Mouse (Mus musculus): ENCODE measurements around the gene Cgrrf1.
"Not testable (repeated sequence)": the region's sequence is repeated elsewhere in the genome, so short reads cannot be mapped to it uniquely, and the experiment has no call there.

Gene Cgrrf1

DNA sequence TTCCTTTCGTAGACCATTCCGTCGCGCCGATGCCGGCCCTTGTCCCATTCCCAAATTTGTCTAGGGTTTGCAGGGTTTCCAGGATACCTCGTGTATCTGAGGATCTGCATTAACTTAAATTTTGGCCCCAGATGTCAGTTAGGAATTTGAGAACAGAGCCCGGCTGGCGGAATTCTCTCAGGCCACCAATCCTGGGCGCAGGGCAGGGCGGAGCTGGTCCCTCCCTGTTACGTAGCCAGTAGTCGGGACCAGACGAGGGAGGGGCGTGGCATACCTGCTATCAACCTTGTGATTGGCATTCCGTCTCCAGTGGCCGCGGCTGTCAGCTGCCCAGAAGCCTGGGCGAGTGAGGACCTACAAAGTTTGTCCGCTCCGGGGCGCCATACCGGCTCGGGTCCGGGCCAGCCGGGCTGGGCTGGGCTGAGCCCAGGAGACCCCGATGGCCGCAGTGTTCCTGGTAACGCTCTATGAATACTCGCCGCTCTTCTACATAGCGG, at the start of gene Cgrrf1:
TSS of gene Cgrrf1 (plus strand) at position 289 of the 497 bp plus-strand sequence.
- DNase-seq (ENCODE audit: low spot score in 2 of 2), result peak; percentile 83 to 89

DNA sequence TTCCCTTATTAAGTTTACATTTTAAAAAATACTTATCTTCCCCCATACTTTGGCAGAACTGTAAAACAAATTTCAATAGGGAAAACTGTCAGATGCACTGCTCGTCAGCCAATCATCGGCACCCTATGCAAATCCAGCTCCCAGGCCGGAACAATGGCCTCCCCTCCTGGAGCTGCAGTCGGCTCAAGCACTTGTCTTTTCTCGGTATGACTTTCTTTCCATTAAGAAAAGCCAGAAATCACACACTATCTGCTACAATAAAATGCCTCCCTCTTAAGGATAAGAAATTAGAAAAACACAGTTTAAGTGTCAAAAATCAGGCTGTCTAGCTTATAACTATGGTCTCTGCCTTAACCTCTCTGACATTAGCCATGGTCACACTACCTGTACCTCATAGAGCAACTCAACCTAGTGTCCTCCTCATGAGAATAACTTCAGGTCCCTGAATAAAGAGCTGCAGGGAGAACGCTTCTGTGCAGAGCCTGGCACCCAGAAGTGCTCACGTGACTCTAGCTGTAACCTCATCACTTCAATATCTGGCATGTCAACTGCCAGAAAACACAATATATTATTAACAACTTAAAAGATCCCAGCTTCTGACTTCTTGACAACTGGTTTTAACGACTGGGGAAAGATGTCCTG, 49.6 kb upstream of the Cgrrf1 start:
- no peak for DNase-seq (ENCODE audit: low spot score in 2 of 2)

DNA sequence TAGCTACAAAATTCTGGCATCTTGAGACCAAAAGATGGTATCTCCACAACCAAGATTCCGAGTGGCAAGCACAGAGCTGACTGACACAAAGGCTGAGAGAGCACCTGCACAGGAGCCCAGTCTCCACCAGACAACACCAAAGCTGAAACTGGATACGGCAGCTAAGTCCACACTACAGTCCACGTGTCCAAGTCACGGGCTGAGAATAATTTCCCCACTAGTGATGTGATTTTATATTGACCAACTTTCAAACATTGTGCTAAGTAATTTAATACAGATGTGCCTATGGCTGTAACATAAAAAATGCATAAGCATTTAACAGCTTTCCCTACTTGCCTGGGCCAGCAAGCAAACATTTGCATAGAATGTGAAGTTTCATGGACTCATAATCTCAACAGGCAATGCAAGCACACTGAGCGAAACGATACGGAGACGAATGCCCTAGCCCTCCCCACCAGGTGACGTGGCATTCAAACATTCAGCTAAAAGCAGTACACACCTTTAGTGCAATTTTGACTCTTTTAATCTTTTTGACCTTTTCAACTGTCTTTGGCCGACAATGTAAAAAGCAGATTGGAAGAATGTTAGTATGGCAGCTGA, 48.5 kb upstream of the Cgrrf1 start:
- no peak for DNase-seq (ENCODE audit: low spot score in 2 of 2)

DNA sequence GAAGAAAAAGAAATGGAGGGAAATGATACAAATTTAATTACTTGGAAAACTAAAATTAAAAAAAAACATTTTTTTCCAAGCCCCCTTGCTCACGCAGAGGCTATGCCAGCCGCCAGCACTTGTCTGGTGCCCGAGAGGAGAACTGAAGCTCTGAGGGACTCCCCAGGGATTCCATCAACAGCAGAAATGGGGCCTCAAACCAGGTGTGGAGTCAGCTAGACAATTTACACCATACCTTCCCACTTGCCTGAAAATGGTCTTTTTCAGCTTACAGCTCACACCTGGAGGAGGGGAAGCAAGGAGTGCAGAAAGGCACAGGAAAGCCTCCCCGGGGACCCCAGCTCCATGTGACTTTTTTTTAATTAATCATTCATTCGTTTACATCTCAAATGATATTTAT, 46.7 kb upstream of the Cgrrf1 start:
- DNase-seq (ENCODE audit: low spot score in 2 of 2), result no peak

DNA sequence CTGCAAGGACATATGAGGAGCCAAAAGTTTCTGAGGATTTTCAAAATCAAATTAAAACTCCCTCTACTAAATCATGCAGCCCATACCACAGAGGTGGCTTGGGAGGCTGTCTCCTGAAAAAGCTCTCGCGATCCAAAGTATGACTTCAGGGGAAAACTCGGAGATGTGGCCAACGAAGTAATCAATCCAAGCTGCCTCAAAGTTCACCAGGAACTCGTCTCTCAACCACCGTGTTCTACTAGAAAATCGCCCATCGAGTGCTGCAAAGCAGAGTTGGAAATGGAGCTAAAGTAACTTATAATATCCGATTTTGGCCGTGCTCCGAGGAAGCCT, 44.5 kb upstream of the Cgrrf1 start:
- no peak for DNase-seq (ENCODE audit: low spot score in 2 of 2)

DNA sequence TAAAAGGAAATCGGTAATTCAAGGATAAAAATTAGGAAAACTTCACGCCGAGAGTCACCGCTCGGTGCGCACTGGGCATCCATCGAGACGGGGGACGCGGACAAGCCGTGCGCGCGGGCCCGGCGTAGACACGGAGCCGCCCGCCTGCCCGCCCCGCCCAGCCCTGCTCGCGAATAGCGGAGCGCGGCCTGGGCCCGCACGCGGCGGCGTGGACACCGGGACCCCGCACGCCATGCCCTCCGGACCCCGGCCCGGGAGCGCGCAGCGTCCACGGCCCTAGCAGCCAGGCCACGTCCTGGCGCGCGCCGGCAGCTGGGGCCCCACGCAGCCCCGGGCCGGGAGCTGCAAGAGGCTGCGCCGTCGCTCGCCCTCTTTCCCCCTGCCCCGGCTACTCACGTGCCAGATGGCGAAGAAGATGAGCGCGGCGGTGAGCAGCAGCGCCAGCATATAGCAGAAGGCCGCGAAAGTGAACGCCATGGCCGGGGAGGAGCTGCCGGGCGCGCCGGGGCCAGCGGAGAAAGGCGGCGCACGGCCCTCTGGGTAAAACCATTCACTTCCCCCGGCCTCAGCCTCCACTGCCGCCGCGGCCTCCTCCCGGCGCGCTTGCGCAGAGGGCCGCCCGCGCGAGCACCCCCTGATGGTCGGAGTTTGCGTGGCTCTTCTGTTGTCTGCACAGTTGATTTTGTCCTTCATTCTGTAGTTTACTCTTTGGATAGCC, 44.0 kb upstream of the Cgrrf1 start, which contains the start of gene Cnih1:
TSS of gene Cnih1 (minus strand) at position 625 of the 718 bp plus-strand sequence.
- peak; percentile 82 to 84 for DNase-seq (ENCODE audit: low spot score in 2 of 2)

DNA sequence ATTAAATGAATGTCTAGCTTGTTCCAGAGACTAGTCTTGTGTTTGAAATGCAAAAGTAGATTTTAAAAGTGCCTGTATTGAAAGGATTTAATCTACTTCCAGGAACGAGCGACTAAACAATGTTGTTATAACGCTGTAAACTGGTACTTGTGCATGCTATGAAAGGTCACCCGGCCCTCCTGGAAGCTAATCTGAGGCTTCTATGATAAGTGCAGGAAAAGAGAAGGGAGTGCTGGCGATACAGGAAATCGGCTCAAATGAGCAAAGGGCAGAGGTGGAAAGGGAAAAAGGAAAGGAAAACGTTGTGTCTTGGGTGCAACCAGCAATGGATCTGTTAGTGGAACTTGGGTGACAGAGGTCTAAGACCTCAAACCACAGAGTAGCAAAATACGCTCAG, 43.4 kb upstream of the Cgrrf1 start:
- no peak for DNase-seq (ENCODE audit: low spot score in 2 of 2)

DNA sequence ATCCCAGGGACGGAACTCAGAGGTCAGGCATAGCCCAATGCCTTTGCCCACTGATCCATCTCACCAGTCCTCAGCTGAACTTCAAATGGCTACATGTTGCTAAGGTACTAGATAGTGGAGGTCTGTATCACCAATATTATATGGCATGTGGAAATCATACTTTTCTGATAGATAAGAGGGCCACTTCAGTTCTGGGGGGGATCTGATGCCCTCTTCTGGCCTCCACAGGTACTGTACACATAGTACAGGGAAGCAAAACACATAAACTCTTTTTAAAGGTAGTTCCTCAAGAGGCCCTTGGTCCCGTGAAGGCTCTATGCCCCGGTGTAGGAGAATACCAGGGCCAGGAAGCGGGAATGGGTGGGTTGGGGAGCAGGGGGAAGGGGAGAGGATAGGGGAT, 41.6 kb upstream of the Cgrrf1 start:
- no peak for DNase-seq (ENCODE audit: low spot score in 2 of 2)

DNA sequence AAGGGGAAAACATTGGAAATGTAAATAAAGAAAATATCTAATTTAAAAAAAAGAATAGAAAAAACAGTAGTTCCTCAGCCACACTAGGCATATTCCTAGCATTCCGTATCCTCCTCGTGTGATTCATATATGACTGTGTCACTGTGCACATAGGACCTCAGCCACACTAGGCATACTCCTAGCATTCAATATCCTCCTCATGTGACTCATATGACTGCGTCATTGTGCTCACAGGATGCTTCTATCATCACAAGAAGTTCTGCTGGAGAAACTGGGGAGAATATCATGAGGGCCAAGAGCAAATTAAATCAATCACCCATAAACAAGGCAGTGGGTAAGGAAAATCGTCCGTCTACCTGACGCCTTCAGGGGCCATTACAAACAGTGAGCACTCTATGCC, 41.2 kb upstream of the Cgrrf1 start:
- DNase-seq (ENCODE audit: low spot score in 2 of 2), result no peak

DNA sequence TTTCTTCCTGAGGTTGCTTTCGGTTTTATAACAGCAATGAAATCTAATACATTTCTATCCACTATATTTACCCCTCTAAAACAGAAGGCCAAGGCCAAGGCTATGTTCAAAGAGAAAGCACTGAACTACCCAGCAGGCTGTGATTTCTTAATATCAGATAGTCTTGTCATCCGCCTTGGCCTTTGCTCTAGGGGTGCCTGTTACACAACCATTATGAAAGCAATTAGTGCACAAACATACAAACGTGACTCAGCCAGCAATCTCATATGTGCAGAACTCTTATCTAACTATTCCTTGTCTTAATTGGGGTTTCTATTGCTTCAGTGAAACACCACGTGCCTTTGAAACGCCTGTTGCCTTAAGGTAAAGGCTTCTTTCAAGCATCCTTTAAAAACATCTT, 37.8 kb upstream of the Cgrrf1 start:
- DNase-seq (ENCODE audit: low spot score in 2 of 2), result no peak

DNA sequence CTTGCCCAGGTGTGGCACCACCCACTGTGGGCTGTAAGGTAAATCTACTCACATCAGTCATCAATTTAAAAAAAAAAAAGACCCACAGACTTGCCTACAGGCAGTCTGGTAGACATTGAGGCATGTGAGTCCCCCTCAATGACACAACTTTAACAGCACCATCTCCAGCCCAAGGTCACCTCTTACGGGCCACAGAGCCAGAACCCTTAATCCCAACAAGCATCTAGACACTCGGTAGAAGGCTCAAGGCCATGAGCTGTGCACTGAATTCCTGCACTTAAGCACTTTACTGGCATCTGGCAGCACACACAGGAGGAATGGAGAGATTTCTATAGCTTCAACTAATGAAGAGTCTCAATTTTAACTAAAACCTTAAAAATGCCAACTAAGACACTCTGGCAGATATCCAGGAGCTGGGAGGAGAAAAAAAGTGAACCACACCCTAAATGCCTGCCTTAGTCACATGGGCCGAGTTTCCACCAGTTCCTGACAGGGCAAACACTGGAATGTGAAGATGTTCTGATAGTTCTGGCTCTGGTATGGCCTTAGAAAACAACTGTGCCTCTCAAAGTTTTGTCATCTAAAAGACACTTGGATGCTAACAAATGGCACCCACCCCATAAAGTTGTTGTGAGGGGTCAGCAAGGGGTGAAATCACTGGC, 31.1 kb upstream of the Cgrrf1 start:
- no peak for DNase-seq (ENCODE audit: low spot score in 2 of 2)

DNA sequence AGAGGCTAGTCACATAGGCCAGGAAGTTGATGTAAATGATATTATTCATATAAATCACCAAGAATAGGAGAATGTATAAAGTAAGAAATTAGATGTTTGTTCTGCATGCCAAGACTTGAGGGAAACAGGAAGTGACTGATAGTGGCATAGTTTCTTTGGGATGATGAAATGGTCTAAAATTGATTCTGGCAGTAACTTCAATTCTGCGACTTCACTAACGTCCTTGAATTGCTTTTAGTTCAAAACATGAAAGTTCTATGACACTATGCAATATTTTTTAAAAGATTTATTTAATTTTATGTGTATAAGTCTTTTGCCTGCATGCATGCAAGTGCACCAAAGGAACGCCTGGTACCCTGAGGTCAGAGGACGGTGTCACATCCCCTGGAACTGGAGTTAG, 28.7 kb upstream of the Cgrrf1 start:
- DNase-seq (ENCODE audit: low spot score in 2 of 2), result no peak

DNA sequence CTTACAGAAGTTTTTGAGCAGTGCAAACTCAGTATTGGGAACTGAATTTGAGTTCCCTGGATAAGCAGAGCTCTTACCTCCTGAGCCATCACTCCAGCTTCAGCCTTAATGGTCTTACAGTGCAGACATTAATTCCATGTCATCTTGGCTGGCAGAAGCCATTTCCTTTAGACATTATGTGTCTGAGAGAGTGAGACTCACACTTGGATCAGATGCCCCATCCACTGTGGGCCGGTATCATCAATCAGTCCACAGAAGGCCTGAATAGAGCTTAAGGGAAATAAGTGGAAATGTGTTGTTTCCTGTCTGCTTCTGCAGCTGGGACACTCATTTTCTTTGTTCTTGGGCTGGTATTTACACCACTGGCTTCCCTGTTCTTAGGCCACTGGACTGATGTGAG, 28.1 kb upstream of the Cgrrf1 start:
- DNase-seq (ENCODE audit: low spot score in 2 of 2), result no peak

DNA sequence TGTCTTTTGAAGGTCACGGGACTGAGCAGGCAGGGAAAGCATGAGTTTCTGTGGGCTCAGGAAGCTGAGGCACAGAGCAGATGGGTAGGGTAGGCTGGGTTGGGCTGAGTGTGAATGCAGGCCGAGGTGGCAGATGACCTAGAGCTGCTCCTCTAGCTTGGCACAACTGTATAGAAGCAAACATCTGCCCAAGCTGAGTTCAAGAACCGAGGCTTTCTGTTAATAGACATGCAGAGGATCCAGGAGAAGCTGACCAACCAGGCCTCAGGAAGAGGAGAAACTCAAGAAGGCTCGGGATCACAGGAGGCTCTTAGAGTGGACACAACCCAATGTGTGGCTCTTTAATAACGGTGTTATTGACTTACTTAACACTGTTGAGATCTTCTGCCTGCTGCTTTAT, 25.7 kb upstream of the Cgrrf1 start:
- DNase-seq (ENCODE audit: low spot score in 2 of 2), result no peak

DNA sequence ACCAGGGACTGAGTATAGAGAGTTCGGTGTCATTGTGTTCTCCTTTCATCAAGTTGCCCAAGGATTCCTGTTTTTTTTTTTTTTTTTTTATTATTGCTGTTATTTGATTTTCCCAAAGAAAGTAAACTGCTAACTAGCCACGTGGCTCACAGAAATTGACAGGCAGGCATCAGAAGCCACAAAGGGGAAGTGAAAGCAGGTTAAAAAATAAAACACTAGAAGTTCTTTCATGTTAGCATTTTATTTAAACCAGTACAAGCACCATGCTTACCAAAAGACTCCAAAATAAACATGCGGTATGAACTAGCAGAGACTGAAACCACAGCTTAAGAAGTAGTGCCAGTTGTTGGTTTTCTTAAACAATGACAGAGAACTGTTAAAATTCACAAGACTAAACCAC, 24.0 kb upstream of the Cgrrf1 start:
- DNase-seq (ENCODE audit: low spot score in 2 of 2), result no peak

DNA sequence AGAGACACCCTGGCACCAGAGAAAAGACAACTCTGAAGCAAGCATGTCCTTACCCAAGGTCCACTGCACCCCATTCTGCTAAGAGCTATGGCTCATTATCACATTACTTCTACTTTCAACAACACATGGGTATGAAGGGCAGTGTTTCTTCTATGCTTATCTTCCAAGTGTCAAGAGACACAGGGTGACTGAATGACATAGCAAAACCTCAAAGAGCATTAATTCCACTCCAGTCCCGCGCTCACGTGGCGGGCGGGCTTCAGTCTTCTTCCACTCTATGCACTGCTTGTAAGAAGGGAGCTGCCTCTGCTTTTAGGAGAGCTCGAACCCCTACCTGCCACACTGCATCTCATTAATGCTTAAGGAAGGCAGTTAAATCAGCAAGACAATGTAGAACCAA, 16.3 kb upstream of the Cgrrf1 start:
- DNase-seq (ENCODE audit: low spot score in 2 of 2), result no peak

DNA sequence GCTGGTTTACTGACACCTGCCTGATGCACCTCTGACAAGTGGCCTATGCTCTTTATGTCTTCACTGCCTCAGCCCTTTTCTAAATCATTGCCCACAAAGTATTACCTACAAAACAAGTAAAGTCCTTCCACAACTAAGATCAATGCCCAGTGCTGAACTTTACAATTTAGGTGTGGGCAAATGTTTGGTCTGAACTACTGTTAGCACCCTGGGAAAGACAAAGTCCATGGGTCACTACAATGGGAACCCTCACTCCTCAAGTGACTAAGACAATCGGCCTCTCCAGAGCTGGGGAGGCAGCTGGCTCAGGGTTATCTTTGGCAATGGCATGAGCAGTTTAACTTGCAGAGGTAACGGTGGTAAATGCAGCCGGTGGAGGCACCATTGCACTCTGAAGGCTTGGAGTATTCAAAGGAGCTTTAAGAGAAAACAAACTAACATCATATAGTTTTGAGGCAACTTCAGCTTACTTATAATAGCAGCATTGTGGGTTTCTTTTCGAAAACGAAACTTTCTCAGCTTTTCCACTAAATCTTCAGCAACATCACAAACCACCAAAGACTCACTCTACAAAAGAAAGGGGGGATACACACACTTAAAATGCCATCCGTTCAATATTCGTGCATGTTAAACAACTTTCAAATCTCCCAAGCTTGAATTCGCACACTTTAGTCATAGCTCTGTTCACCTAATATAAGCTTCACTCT, 14.9 kb upstream of the Cgrrf1 start:
- no peak for DNase-seq (ENCODE audit: low spot score in 2 of 2)

DNA sequence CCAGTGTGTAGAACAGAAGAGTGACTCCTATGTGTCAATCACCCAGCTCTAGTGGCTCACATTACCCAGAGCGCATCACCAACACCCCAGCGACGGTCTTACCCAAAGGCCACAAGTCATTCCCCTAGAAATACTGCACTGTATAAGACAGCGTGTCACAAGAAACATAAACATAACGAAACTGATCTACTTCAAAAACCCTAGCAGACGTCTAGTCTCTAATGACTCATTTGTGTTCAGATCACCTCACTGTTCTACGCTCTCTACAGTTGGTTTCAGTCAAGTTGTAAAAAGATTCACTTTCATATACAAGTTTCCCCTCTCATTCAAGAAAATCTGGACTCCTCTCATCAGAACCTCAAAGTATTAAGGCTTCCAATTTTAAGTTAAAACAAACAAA, 13.2 kb upstream of the Cgrrf1 start:
- no peak for DNase-seq (ENCODE audit: low spot score in 2 of 2)

DNA sequence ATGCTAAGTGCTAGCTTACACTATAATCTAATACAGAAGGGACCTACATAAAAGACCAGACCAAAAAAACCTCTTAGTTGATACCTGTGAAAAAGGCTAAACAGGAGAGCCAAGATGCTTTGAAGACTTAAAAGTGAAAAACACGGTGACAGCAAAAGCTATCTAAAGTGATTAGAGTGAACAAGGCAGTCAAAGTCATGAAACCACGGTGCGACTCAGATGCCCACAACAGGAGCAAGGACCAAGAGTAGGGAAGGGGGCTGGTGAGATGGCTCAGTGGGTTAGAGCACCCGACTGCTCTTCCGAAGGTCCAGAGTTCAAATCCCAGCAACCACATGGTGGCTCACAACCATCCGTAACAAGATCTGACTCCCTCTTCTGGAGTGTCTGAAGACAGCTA, 12.0 kb upstream of the Cgrrf1 start:
- not testable (repeated sequence) for DNase-seq (ENCODE audit: low spot score in 2 of 2)

DNA sequence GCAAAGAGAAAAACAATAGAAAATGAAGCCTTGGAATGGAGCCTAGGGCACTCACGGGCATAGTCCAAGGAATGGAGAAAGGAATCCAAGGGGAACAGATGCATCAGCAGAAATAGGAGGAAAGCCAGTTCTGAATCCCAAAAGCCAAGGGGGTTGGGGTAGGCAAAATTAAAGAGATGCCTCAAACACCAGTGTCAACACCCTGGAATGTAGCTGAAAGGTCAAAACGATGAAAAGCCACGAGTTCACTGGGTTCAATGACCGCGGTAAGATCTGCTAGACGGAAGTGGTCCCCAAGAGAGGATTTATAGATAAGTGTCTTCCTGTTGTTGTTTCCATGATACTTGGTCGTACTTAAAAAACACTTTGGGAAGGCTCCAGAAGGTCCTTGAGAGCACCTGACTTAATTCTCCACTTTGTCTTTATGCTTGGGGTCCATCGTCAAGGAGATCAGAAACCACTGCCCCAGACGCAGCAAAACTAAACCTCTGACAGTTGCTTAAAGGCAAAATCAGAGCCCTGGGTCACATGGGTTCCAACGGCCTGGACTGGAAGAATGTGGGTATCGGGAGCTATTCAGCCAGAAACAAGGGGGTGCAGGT, 10.6 kb upstream of the Cgrrf1 start:
- no peak for DNase-seq (ENCODE audit: low spot score in 2 of 2)

DNA sequence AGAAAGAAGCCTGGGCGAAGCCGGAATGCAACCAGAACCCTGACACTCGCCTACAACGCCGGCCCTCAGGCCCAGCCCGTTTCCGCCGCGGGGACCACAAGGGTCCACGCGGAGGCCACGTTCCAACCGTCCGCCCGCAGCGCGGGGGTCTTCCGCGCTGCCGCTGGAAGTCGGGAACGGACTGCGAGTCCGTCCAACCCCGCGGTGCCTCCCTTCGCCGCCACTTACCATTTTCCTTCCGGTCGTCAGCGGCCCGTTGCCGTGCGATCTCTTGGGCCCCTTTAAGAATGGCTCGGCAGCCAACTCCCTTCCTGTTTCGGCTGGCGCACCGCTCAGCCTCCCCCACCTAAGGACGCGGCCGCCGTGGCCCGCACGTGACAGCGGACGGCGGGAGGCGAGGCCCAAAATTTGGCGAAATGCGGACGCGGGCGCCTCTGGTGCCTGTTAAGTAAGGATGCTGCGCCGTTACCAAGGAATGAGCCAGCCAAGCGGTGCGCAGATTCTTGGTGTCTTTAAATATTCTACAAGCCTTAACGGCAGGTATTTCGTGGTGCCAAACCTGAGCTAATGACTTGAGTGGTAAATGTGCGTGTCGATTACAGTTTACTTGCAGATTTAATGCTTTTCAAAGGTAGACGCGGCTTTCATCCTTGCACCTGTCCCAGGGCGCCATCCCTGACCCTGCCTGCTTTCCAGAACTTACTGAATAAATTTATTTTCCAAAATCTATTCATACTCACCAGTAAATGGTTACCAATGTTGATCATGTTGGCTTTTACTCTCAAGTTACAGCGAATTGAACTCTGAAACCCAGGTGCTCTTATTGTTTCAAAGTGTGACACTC, 9.8 kb upstream of the Cgrrf1 start, which contains the start of gene Gmfb:
TSS of gene Gmfb (minus strand) at position 370 of the 844 bp plus-strand sequence.
- DNase-seq (ENCODE audit: low spot score in 2 of 2), result peak; percentile 94 to 98
